Mouse (Mus musculus) thymus, adult 18-20 months (tissue): ENCODE data around the gene Zbtb17.

Source experiments
- DNase-seq, 2 experiments: peaks; one replicate each; pipeline ENCODE4 v3.0.0; 2022; ENCODE audit warnings: mixed read lengths in 2 of 2

Gene Zbtb17

GRCm38 (mm10) chr4:141504471-141504870 lies 60.0 kb downstream of the Zbtb17 start:
- no peak for DNase-seq

- DNase-seq: no peak
Measured at GRCm38 (mm10) chr4:141505810-141506209, 61.4 kb downstream of the Zbtb17 start.

- DNase-seq: no peak
Measured at GRCm38 (mm10) chr4:141506352-141506751, 61.9 kb downstream of the Zbtb17 start.

- no peak for DNase-seq
Measured at GRCm38 (mm10) chr4:141506893-141507292, 62.4 kb downstream of the Zbtb17 start.

GRCm38 (mm10) chr4:141510457-141510856 lies 66.0 kb downstream of the Zbtb17 start:
- no peak for DNase-seq

- DNase-seq: no peak
Measured at GRCm38 (mm10) chr4:141512145-141512544, 67.7 kb downstream of the Zbtb17 start.

- DNase-seq: no peak
Measured at GRCm38 (mm10) chr4:141514179-141514641, 69.8 kb downstream of the Zbtb17 start.
